Mouse (Mus musculus) R1 (cell line): ENCODE data around the gene Ttc7b.

Experiments used
- DNase-seq: peaks from one replicate; pipeline ENCODE4 v3.0.0-alpha.2; 2018; ENCODE audit warnings: low read depth, low spot score

The Ttc7b gene

GRCm38 (mm10) chr12:100382526-100382925 lies 138.1 kb downstream of the Ttc7b start:
- no peak for DNase-seq

- no peak for DNase-seq
These were observed 138.7 kb downstream of the Ttc7b start for GRCm38 (mm10) chr12:100381941-100382340.

- no peak for DNase-seq
These were observed 139.8 kb downstream of the Ttc7b start for GRCm38 (mm10) chr12:100380697-100381291.

- DNase-seq: no peak
These were observed 140.8 kb downstream of the Ttc7b start for GRCm38 (mm10) chr12:100379833-100380232.

- DNase-seq: no peak
These were observed 142.4 kb downstream of the Ttc7b start for GRCm38 (mm10) chr12:100378266-100378665.

- DNase-seq: no peak
These were observed 142.8 kb downstream of the Ttc7b start for GRCm38 (mm10) chr12:100377791-100378190.

- no peak for DNase-seq
These were observed 144.8 kb downstream of the Ttc7b start for GRCm38 (mm10) chr12:100375801-100376200.

- DNase-seq: no peak
These were observed 147.8 kb downstream of the Ttc7b start for GRCm38 (mm10) chr12:100372785-100373184.

GRCm38 (mm10) chr12:100372015-100372414 lies 148.6 kb downstream of the Ttc7b start:
- DNase-seq: no peak

- DNase-seq: no peak
These were observed 150.8 kb downstream of the Ttc7b start for GRCm38 (mm10) chr12:100369786-100370185.

GRCm38 (mm10) chr12:100369220-100369619 lies 151.4 kb downstream of the Ttc7b start:
- peak; percentile 44 for DNase-seq

- DNase-seq: no peak
These were observed 159.3 kb downstream of the Ttc7b start for GRCm38 (mm10) chr12:100361330-100361729.

GRCm38 (mm10) chr12:100358040-100358620 lies 162.5 kb downstream of the Ttc7b start:
- DNase-seq: no peak

- DNase-seq: no peak
These were observed 164.2 kb downstream of the Ttc7b start for GRCm38 (mm10) chr12:100356407-100356806.

GRCm38 (mm10) chr12:100355565-100355964 lies 165.1 kb downstream of the Ttc7b start:
- DNase-seq: no peak

GRCm38 (mm10) chr12:100353954-100354353 lies 166.7 kb downstream of the Ttc7b start:
- no peak for DNase-seq

- DNase-seq: no peak
These were observed 167.4 kb downstream of the Ttc7b start for GRCm38 (mm10) chr12:100353075-100353782.

GRCm38 (mm10) chr12:100352094-100352493 lies 168.5 kb downstream of the Ttc7b start:
- no peak for DNase-seq

- DNase-seq: no peak
These were observed 177.1 kb downstream of the Ttc7b start for GRCm38 (mm10) chr12:100343554-100343953.

GRCm38 (mm10) chr12:100341614-100342013 lies 179.0 kb downstream of the Ttc7b start:
- DNase-seq: peak; percentile 69

- DNase-seq: peak; percentile 91
These were observed 179.6 kb downstream of the Ttc7b start for GRCm38 (mm10) chr12:100340901-100341460.

GRCm38 (mm10) chr12:100338055-100338454 lies 182.6 kb downstream of the Ttc7b start:
- no peak for DNase-seq
